Mouse (Mus musculus) kidney, embryonic 14.5 days (tissue): ENCODE data around the gene Dnajc12. TPM values are rescaled to one million over a fixed set of nuclear protein-coding genes. Genes with fewer than 3 reads are reported as not detected.
A peak's percentile ranks its signal among the peaks of the same experiment; 100 is the strongest.
"Not testable (repeated sequence)": the region's sequence is repeated elsewhere in the genome, so short reads cannot be mapped to it uniquely, and the experiment has no call there.

Experiments used
- ATAC-seq: fragments of 200-750 bp; cut with Nextera tagmentation; 2 replicates; pipeline ENCODE4 v1.8.0; 2017; ENCODE audit warnings: moderate number of reproducible peaks, mild to moderate bottlenecking, moderate TSS enrichment, moderate library complexity; ENCODE audit not compliant: low FRiP score, low TSS enrichment
- H3K27ac ChIP-seq: fragments of 300-500 bp; sonication (generic); 2 replicates; pipeline ENCODE4 v1.5.1; 2014; ENCODE audit warnings: low read depth, mild to moderate bottlenecking, low read length, moderate library complexity, mixed read lengths
- H3K27me3 ChIP-seq: fragments of 300-500 bp; sonication (generic); 2 replicates; pipeline ENCODE4 v1.6.1; 2014; ENCODE audit warnings: mild to moderate bottlenecking, low read length; ENCODE audit not compliant: control insufficient read depth, insufficient read depth
- H3K36me3 ChIP-seq: fragments of 300-500 bp; sonication (generic); 2 replicates; pipeline ENCODE4 v1.6.1; 2014; ENCODE audit warnings: low read length, mixed read lengths; ENCODE audit not compliant: control insufficient read depth, insufficient read depth
- H3K4me1 ChIP-seq: fragments of 300-500 bp; sonication (generic); 2 replicates; pipeline ENCODE4 v1.6.1; 2014; ENCODE audit warnings: low read length, mixed read lengths; ENCODE audit not compliant: control insufficient read depth, insufficient read depth
- H3K4me2 ChIP-seq: fragments of 300-500 bp; sonication (generic); replicated peaks from 2 replicates; pipeline ENCODE4 v1.6.1; 2014; ENCODE audit warnings: low read depth, mild to moderate bottlenecking, low read length
- H3K4me3 ChIP-seq: fragments of 300-500 bp; sonication (generic); 2 replicates; pipeline ENCODE4 v1.5.1; 2014; ENCODE audit warnings: mild to moderate bottlenecking, low read length
- H3K9ac ChIP-seq: fragments of 300-500 bp; sonication (generic); 2 replicates; pipeline ENCODE4 v1.6.1; 2014; ENCODE audit warnings: low read depth, mild to moderate bottlenecking, low read length, moderate library complexity
- H3K9me3 ChIP-seq: fragments of 300-500 bp; sonication (generic); 2 replicates; pipeline ENCODE4 v1.6.1; 2016; ENCODE audit warnings: low read length; ENCODE audit not compliant: control insufficient read depth
- WGBS: fragments of 180-500 bp; shearing (Covaris S2); extraction: QIAGEN DNeasy Blood & Tissue Kit; methylation state at CpG from one replicate; pipeline ENCODE4 v1.1.7; 2014; 5-methylcytosine and 5-hydroxymethylcytosine counted together
- polyA plus RNA-seq: library from polyadenylated mRNA; unstranded; fragments of >200 nt; fragmentation: Nextera tagmentation; extraction: Ambion mirVana; gene quantifications from 2 replicates; pipeline ENCODE4 v1.2.1, GENCODE M21; 2014

The Dnajc12 gene
- polyA plus RNA-seq, 1 experiment from 2014 or later: 9.8 TPM

DNA sequence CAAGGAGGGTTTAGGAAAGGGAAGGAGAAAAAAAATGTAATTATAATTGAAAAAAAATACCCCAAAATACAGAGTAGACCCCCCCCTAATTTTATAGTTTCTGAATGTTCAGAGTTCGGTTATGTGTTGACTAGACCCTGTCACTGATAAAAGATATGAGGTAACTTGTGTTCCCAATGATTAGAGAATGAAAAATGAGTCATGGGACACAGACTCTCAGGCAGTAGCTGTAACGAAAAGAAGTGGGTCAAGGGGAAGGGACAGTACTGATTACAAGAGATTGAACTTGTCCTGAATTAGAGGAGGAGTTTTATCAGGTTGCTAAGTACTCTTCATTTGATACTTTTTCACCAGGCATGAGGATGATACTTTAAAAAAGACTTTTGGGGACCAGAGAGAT, 50.6 kb downstream of the Dnajc12 start:
- Histone ChIP-seq H3K36me3 (no peaks in the 10 kb centered on the region), H3K4me2 (no peak overlapping the region), H3K9ac (no peak overlapping the region), H3K27ac (no peak overlapping the region), H3K4me1 (no peaks in the 10 kb centered on the region), H3K27me3 (no peaks in the 10 kb centered on the region), H3K4me3 (no peak overlapping the region), H3K9me3 (no peaks in the 10 kb centered on the region)
- 74% methylated on average over 2 of the region's 2 CpGs for WGBS
- ATAC-seq: no peak

- no peak for ATAC-seq
These were observed 56.6 kb downstream of the Dnajc12 start for GRCm38 (mm10) chr10:63438736-63439262.

DNA sequence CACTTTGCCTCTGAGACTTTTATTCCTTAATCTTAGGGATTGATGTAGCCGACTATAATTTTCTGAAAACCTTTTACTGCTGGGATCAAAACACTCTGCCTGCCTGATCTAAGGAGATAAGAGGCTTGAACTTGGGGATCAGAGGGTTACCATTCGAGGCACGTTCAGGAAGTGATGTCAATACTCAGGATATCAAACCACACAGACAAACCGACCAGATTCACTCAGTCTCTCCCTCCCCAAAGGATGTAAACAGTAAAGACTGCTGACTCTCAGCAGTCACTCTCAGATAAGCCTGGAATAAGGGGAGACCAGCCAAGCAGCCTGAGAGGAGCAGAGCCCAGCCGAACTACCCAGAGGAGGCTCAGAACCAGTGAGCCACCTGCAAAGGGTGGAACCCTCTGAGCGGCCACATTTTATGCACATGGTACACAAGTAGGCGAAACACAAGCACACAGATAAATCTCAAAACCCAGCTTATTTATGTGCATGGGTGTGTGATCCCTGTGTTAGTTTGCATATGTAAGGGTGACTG, 57.5 kb downstream of the Dnajc12 start:
- Histone ChIP-seq H3K27me3 (no peaks in the 10 kb centered on the region), H3K9me3 (no peaks in the 10 kb centered on the region)
- 67% methylated on average over 7 of the region's 7 CpGs for WGBS

More at GRCm38 (mm10) chr10:63438736-63439262, 56.6 kb downstream of the Dnajc12 start:
- H3K4me2 ChIP-seq: no peak overlapping the region
- H3K9me3 ChIP-seq: no peaks in the 10 kb centered on the region
- H3K36me3 ChIP-seq: no peaks in the 10 kb centered on the region
- H3K27ac ChIP-seq: no peak overlapping the region
- H3K4me3 ChIP-seq: no peak overlapping the region
- H3K4me1 ChIP-seq: no peaks in the 10 kb centered on the region
- H3K9ac ChIP-seq: no peak overlapping the region
- H3K27me3 ChIP-seq: no peaks in the 10 kb centered on the region

DNA sequence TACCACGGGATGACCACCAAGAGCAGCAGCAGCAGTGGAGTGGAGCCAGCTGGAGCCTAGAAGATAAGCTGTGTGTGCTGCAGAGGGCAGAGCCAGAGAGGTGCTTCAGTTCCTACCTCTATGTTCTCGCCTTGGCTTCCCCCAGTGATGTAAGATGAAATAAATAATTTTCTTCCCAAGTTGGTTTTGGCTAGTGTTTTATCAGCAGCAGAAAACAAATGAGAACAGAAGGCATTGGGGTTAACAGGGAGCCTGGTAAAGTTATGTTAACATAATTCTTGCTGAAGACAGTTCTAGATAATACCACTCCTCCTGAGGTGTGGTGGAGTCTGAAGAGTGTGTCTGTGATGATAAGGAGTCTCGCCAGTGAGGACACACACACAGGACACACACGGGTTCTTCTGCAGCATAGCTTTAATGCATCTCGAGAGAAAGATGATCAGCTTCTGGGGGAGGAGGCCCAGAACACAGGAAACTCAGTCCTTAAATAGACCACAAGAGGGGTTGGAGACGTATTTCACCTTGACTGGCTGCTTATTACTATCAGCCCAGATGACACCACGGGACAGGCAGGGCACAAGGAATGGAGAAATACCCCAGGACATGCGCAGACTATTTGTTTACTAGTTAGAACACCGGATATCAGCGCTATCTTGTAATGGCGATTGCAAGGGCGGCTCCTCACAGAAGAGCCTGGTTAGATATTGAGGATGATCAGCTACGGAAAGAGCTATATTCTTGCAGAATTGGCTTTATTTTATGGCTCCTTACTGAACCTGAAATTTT, 62.6 kb downstream of the Dnajc12 start:
- ATAC-seq, H3K4me1 ChIP-seq, H3K36me3 ChIP-seq, H3K27me3 ChIP-seq, H3K4me3 ChIP-seq, H3K4me2 ChIP-seq, H3K9ac ChIP-seq, H3K9me3 ChIP-seq, H3K27ac ChIP-seq: not testable (repeated sequence)
- 82% methylated on average over 12 of the region's 13 CpGs for WGBS

More for the DNA sequence above, 57.5 kb downstream of the Dnajc12 start:
- no peaks in the 10 kb centered on the region for H3K4me1 ChIP-seq
- ATAC-seq: no peak
- no peak overlapping the region for H3K4me3 ChIP-seq
- H3K36me3 ChIP-seq: no peaks in the 10 kb centered on the region
- H3K27ac ChIP-seq: no peak overlapping the region
- H3K9ac ChIP-seq: no peak overlapping the region
- H3K4me2 ChIP-seq: no peak overlapping the region

- 95% methylated on average over 4 of the region's 4 CpGs for WGBS
- ATAC-seq: no peak
- no peaks in the 10 kb centered on the region for H3K27me3 ChIP-seq
- no peak overlapping the region for H3K4me3 ChIP-seq
- no peaks in the 10 kb centered on the region for H3K4me1 ChIP-seq
- H3K4me2 ChIP-seq: no peak overlapping the region
- H3K27ac ChIP-seq: no peak overlapping the region
- no peaks in the 10 kb centered on the region for H3K36me3 ChIP-seq
- H3K9me3 ChIP-seq: no peaks in the 10 kb centered on the region
- no peak overlapping the region for H3K9ac ChIP-seq
These were observed 71.7 kb downstream of the Dnajc12 start for GRCm38 (mm10) chr10:63453926-63454325.

DNA sequence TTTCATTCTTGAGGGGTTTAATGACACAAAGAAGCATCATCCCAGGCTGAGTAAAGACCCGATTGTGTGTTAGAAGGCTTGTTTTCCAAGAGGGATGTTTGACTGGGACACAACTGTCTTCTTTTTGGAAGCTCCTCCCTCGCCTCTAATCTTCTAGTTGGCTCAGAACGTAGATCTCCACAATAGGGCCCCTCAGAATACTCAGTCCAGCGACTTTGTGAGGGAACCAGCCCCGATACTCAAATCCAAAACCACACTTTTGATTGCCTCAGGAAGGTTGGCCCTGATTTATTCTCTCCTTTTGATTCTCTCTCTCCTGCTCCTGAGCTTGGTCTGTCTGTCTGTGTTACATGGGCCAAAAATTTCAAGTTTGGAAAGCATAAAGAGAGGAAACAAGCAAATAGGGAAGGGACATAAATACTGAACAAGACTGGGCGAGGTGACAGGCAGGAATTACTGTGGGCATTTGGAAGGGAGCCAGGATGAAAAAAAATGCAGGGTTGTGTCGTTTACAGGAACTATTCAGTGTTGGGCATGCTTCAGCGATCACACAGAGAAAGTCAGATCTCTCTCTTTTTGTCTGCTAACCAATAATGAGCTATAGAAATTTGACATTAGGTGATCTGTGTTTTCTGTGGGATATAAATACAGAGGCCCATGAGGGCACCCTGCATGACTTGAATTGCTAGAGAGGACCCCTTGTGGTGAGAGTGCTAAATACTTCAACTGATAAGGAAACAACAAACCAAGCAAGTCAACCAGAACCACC, 73.1 kb downstream of the Dnajc12 start:
- Histone ChIP-seq H3K27ac (no peak overlapping the region), H3K9me3 (no peaks in the 10 kb centered on the region), H3K4me2 (no peak overlapping the region), H3K4me1 (no peaks in the 10 kb centered on the region), H3K36me3 (no peaks in the 10 kb centered on the region), H3K9ac (no peak overlapping the region), H3K27me3 (no peaks in the 10 kb centered on the region), H3K4me3 (no peak overlapping the region)
- 0 out of 2 replicates have a peak, but pooled peaks have one; percentile 66 for ATAC-seq
- 46% methylated on average over 8 of the region's 8 CpGs for WGBS

GRCm38 (mm10) chr10:63457292-63458128, 75.3 kb downstream of the Dnajc12 start:
- Histone ChIP-seq H3K4me2 (peak overlapping the region; percentile 27), H3K4me3 (no peak overlapping the region), H3K4me1 (no peaks in the 10 kb centered on the region), H3K27ac (no peak overlapping the region), H3K27me3 (no peaks in the 10 kb centered on the region), H3K9ac (no peak overlapping the region), H3K36me3 (no peaks in the 10 kb centered on the region), H3K9me3 (no peaks in the 10 kb centered on the region)
- ATAC-seq: 0 out of 2 replicates have a peak, but pooled peaks have one; percentile 39
- WGBS: 44% methylated on average over 17 of the region's 17 CpGs
